Comparison of ENCODE assay signal across 8 mouse cellular contexts in genomic region chr3:128520671-128521103, GRCm38 (mm10).
DNase-seq lines count a peak whose midpoint lies in the region; ATAC-seq lines count a peak whose summit lies in the region.
"Had no signal": no experiment of that assay in that cellular context is flagged by ENCODE, and none has a peak within 500 bp of the region (broad histone marks: within the 10 kb centered on the region; RNA-seq: fewer than 3 reads in every experiment).

No protein-coding gene starts in this region.

- intact Hi-C loops in heart, postnatal 36 days (cut with DNase I): no loop called here
- intact Hi-C loops in left cerebral cortex, postnatal 10 days (cut with DNase I): no loop called here

- ATAC-seq in megakaryocyte, adult 5-6 weeks (ENCODE audit: poor library complexity, severe bottlenecking): no peak

- peak overlapping the region; percentile 64 for H3K4me3 ChIP-seq in megakaryocyte, embryonic 14.5 days (replicated peaks)
- H3K4me3 ChIP-seq: liver, embryonic 13.5 days had no signal

- H3K9me3 ChIP-seq in megakaryocyte, embryonic 14.5 days: peaks cover 13% of the 10 kb centered on the region
- H3K9me3 ChIP-seq: liver, embryonic 13.5 days had no signal

- DNase-seq in frontal cortex, postnatal 10 days (ENCODE audit: low spot score in 2 of 2): peak; percentile 31 to 39
- DNase-seq in heart, postnatal 36 days: peak; percentile 20 to 41
- DNase-seq in left cerebral cortex, postnatal 10 days (ENCODE audit: extremely low spot score in 1 of 2, low spot score in 2 of 2): peak; percentile 19 to 36
- peak; percentile 45 for DNase-seq in retina, embryonic 14.5 days (ENCODE audit: low spot score)
- DNase-seq in spleen, adult 12 weeks (ENCODE audit: low spot score): no peak
- DNase-seq: liver, embryonic 13.5 days had no signal

- no peaks in the 10 kb centered on the region for H3K27me3 ChIP-seq in megakaryocyte, embryonic 14.5 days (replicated peaks)
- H3K27me3 ChIP-seq: liver, embryonic 13.5 days had no signal

- no peaks in the 10 kb centered on the region for H3K36me3 ChIP-seq in megakaryocyte, embryonic 14.5 days (replicated peaks; ENCODE audit: low read length)
- H3K36me3 ChIP-seq: liver, embryonic 13.5 days had no signal

- H3K4me1 ChIP-seq in megakaryocyte, embryonic 14.5 days: no peaks in the 10 kb centered on the region
- H3K4me1 ChIP-seq: liver, embryonic 13.5 days had no signal
